Mouse (Mus musculus) layer of hippocampus, postnatal 10 days (tissue): Measurements from ENCODE around the gene 2810006K23Rik. TPM values are rescaled to one million over a fixed set of nuclear protein-coding genes. Genes with fewer than 3 reads are reported as not detected.
A peak's percentile ranks its signal among the peaks of the same experiment; 100 is the strongest.
"Not testable (repeated sequence)": the region's sequence is repeated elsewhere in the genome, so short reads cannot be mapped to it uniquely, and the experiment has no call there.

Experiments used
- DNase-seq, 2 experiments: peaks; one replicate each; pipeline ENCODE4 v3.0.0; 2021; ENCODE audit warnings: low spot score in 2 of 2
- total RNA-seq, 2 experiments: library from RNA; stranded (reverse); gene quantifications; 2 replicates each; pipeline ENCODE4 v1.2.3; 2021

The 2810006K23Rik gene
- total RNA-seq, 2 experiments from 2014 or later, result 9.9 to 12.7 TPM

DNA sequence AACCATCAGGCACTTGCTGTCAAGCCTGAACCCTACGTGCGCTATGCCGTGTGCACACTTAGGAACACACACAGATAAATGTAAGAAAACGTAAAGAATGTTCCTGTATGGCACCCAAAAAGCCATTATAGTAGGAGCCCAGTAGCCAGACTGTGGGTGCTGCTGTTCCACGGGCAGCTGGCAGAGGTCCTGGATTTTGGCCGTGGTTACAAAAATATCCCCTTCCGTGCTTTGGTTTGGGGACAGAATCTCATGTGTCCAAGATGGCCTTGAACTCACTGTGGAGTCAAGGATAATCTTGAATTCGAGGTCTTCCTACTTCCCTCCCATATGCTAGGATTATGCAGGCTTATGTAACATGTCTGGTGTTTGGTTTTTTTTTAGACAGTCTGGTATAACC is 15.0 kb downstream of the 2810006K23Rik start:
- peak in 1 of 2 experiments; percentile 20 for DNase-seq

GRCm38 (mm10) chr5:124349196-124349595 is 21.3 kb downstream of the 2810006K23Rik start:
- DNase-seq, result peak; percentile 56 to 73

DNA sequence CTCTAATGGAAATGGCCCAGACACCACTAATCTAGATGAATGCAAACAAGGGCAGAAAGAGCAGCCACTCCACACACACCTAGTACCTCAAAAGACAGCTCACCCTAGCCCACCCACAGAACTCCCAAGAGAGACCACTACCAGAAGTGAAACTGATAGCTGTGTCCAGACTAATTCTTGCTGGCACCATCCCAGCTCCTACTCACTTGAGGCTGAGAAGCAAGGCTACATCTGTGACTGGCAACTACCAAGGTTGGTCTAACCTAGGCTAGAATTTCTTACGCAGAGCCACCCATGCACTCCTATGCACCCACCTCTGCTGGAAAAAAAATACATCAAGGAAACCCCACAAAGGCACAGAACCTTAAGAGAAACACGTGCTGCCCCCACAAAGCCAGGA is 22.5 kb downstream of the 2810006K23Rik start:
- peak in 1 of 2 experiments; percentile 21 for DNase-seq

DNA sequence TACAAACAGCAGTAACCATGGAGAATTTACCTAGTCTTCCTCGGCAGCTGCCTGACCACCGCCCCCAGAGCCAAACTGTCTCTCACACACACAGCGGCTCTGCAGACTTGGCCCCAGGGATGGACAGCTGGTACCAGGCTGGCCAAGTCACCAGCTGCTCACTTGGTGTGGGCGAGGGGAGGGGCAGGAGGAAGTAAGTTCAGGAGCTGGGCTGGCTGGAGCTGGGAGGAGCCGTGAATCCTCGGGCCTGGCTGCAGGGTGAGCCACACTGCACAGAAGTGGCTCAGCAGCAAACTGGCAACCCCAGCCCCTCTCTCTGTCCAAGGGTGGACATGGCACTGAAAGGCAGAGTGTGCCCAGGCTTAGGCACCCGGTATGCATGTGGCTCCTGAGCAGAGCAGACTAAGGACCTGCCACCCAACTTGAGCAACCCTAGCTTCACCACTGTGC is 23.2 kb downstream of the 2810006K23Rik start:
- peak; percentile 76 to 82 for DNase-seq

GRCm38 (mm10) chr5:124351604-124352003 is 23.7 kb downstream of the 2810006K23Rik start:
- no peak for DNase-seq

- DNase-seq, result peak; percentile 78 to 86
Observed at GRCm38 (mm10) chr5:124352141-124352920, 24.4 kb downstream of the 2810006K23Rik start.

DNA sequence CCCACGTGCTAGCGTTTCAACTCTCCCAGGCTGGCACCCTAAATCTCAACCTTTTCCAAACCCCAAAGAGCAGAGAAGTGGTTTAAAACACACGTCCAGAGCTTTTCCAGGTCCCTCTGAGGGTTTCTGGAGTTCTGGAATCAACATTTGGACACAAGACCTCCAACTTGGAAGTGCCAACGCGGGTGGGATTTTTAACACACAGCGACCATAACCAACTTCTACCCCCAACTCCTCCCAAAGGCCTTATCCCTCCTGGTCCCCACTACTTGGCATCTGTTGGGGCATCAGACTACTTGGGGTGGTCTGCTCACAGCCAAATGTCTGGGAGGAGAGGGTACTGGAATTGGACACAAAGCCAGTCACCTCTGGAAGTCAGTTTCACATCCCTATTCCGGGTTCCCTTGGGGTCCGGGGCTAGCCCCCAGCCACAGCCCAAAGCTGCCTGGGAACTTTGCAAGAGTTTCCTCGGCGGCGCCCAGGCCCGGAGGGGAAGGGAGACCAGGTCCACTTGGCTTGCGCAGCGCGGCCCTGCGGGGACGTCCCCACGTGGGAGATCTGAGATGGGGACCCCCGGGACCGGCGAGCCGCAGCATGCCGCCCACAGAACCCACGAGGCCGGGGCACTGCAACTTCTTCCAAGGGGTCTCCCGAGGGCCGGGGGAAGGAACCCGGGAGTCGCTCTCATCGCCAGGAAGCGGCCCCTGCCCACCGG is 25.3 kb downstream of the 2810006K23Rik start:
- peak in 1 of 2 experiments; percentile 71 for DNase-seq

DNA sequence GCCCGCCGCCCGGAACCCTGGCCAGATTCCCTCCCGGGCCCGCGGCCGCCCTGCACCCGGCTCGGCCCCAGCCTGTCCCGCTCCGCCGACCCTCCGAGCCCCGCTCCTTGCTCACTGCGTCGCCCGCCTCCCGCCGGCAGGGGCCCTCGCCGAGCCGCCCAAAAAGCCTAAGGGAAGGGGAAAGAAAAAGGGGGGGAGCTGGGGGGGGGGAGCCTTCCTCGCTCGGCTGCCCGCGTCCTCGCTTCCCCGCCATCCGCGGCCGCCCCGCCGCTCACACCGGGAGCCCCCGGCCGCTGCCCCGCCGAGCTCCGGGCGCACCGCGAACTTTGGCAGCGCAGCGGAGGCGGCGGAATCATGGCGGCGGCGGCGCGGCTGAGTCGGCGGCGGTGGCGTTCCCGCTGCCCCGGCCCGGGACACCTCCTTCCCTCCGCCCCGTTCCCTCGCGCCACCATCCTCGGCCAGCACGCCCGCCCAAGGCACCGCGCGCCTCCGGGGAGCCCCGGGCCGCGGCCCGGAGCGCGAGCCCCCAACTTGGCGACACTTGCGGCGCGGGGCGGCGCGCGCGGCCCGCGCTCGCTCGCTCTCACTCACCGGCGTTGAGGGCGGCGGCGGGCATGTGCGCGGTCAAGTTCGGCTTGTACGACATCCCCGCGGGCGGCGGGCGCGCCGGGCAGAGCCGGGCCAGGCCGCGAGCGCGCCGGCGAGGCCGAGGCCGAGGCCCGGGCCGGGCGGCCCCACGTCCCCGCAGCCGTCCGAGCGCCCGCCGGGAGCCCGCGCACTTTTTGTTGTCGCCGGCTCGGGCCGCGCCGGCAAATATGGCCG is 26.0 kb downstream of the 2810006K23Rik start:
- peak; percentile 49 to 62 for DNase-seq

GRCm38 (mm10) chr5:124354574-124355424 is 26.9 kb downstream of the 2810006K23Rik start:
- DNase-seq, result peak; percentile 47 to 68

DNA sequence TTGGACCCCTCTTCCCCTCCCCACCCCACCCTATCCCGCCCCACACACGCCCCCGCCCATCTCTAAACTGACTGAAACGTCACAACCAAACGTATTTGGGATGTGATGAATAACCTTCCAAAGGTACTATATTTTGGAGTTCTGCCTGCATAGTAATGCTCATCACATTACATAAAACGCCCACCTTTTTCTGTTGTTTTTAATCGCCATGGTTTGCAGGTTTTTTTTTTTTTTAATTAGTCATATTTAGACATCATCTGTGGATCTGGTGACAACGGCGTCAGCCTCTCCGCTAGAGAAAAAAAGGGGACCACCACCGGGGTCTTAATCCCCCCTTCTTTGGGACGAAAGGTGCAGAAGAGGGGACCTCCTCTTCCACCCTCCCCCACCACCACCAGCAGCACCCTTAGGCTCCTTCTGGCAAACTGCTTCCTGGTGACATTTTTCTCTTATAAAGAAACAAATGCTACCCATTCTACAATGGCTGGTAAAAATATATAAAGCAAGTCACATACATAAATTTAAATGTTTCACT is 27.6 kb downstream of the 2810006K23Rik start:
- DNase-seq, result peak in 1 of 2 experiments; percentile 24

- no peak for DNase-seq
Observed at GRCm38 (mm10) chr5:124356695-124357094, 28.8 kb downstream of the 2810006K23Rik start.

GRCm38 (mm10) chr5:124359641-124360040 is 31.8 kb downstream of the 2810006K23Rik start:
- DNase-seq, result no peak

- not testable (repeated sequence) for DNase-seq
Observed at GRCm38 (mm10) chr5:124362982-124363381, 35.1 kb downstream of the 2810006K23Rik start, which contains the start of gene Cdk2ap1. Gene Cdk2ap1 (minus strand): TSS chr5:124363082.

DNA sequence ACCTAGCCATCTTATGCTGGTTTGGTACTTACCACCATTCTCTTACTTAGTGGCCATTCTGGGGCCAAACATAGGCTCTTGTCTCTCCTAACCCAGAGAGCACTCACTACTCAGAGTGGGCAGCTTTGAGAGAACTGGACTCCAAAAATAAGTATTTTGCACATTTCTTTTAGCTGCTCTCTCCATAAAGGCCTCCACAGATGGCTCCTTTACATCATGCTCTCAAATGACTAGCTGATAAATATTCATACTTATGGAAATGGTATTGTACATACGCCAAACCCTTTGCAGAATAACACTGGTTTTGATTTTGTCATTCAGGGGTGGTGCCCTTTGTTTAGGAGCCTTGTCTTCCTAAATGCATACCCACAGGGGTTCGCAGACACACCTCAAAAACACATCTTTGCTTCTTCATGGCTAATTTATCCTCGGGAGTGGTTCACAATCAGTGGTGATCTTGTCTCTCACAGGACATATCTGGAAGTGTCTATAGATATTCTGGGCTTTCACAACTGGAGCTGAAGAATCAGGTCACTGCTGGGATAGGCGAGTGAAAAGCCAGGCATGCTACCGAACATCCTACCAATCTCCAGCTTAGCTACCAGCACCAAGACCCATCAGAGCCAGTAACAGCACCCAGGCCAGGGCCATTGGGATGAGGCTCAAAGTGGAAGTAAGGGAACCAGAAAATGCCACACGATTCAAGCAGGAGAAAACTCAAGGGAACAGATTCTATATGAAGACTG is 36.5 kb downstream of the 2810006K23Rik start:
- DNase-seq, result no peak

GRCm38 (mm10) chr5:124365754-124366153 is 37.9 kb downstream of the 2810006K23Rik start:
- DNase-seq, result no peak

GRCm38 (mm10) chr5:124366721-124367120 is 38.8 kb downstream of the 2810006K23Rik start:
- no peak for DNase-seq

DNA sequence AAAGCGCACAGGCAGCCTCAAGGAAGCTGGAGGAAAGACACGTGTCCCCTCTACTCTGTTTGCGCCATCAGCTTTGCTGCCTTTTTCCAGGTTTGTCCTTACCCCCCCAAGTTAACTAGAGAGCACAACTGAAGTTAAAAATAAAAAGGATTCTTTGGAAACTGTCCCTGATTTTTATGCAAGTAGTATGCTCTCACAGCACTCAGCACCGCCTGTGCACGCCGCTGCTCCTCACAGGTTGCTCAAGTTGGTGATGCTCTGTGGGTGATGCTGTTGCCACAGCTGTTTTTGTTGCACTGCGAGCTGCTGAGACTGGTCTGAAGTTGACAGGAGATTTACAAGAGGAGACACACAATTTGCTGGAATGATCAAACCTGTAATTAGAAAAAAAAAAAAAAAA is 46.4 kb downstream of the 2810006K23Rik start:
- DNase-seq, result no peak

GRCm38 (mm10) chr5:124376401-124376800 is 48.5 kb downstream of the 2810006K23Rik start:
- DNase-seq, result no peak

DNA sequence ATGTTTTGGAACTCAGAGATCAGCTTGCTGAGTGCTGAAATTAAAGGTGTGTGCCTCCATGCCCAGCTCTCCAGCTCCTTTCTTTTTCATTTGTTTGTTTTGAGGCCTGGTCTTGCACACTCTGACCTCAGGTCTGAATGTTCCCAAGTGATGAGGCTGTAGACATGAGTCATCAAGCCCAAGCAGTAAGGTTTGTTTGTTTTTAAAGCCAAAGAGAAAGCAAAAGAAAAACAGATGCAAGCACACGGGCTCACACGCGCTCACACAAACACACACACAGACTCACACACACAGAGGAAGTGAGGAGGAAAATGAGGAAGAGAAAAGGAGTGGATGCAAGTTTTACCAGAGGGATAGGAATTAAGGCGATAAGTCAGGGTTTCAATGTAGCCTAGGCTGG is 49.3 kb downstream of the 2810006K23Rik start:
- DNase-seq, result no peak
